Mouse (Mus musculus) megakaryocyte-erythroid progenitor cell, adult 5 weeks (primary cell): ENCODE measurements around the gene Ppp1r7. TPM values are rescaled to one million over a fixed set of nuclear protein-coding genes. Genes with fewer than 3 reads are reported as not detected.

Source experiments
- polyA plus RNA-seq: library from polyadenylated mRNA; stranded (reverse); fragments of >175 nt; gene quantifications from 2 replicates; pipeline ENCODE4 v1.2.3, GENCODE M21; 2012

Ppp1r7 gene
- 16.4 and 21.4 TPM in 2 replicates for polyA plus RNA-seq

GRCm38 (mm10) chr1:93342648-93343503 lies at the start of gene Ppp1r7, which contains the start of gene Pask:
Gene Ppp1r7, plus strand, starts transcription at chr1:93342854.
Gene Pask, minus strand, starts transcription at chr1:93343482.

GRCm38 (mm10) chr1:93305581-93306337 lies 36.9 kb upstream of the Ppp1r7 start, which contains the start of gene Mterf4:
Gene Mterf4, minus strand, starts transcription at chr1:93305915.

DNA sequence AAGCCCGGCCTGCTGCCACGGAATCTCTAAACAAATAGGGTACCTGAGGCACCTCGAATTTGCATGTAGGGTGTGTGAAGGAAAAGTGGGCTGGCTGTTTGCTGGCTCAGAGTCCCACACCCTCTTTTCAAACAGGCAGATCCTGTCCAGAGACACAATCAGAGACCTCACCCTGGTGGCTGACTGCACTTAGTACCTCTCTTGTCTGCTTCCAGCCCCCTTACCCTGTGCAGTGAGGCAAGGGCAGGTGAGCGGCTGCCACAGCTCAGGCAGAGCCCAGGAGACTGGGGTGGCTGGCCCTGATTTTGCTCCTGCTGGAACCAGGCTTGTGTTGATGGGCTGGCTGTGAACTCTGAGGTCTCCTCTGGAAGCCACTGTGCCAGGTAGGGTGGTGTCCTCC lies 31.0 kb downstream of the Ppp1r7 start, which contains the start of gene Ano7:
TSS of gene Ano7 (plus strand) at position 266 of the 400 bp plus-strand sequence.

Other genes with a start within 250 kb of the Ppp1r7 start
- gene Kif1a, start 240.9 kb upstream of the Ppp1r7 start, polyA plus RNA-seq = 0.03 and 0.05 TPM in 2 replicates
- not detected in 2 replicates for gene Agxt, start 207.6 kb upstream of the Ppp1r7 start, polyA plus RNA-seq
- not detected in 2 replicates for gene 2310007B03Rik, start 181.9 kb upstream of the Ppp1r7 start, polyA plus RNA-seq
- gene Crocc2, start 174.1 kb upstream of the Ppp1r7 start, polyA plus RNA-seq = not detected in 2 replicates
- gene Sned1, start 107.0 kb upstream of the Ppp1r7 start, polyA plus RNA-seq = 0.29 and 0.32 TPM in 2 replicates
- 3.1 and 3.4 TPM in 2 replicates for gene Mterf4, start 36.9 kb upstream of the Ppp1r7 start, polyA plus RNA-seq
- gene Pask, start 628 bp downstream of the Ppp1r7 start, polyA plus RNA-seq = 4.1 and 5.1 TPM in 2 replicates
- gene Ano7, start 31.1 kb downstream of the Ppp1r7 start, polyA plus RNA-seq = 0.01 and 0.03 TPM in 2 replicates
- 38.1 and 39.8 TPM in 2 replicates for gene Hdlbp, start 136.0 kb downstream of the Ppp1r7 start, polyA plus RNA-seq
- gene Farp2, start 169.2 kb downstream of the Ppp1r7 start, polyA plus RNA-seq = 0.44 and 0.47 TPM in 2 replicates